Mouse (Mus musculus): ENCODE measurements around the gene B3galt6. TPM values are rescaled to one million over a fixed set of nuclear protein-coding genes. Genes with fewer than 3 reads are reported as not detected.
A peak's percentile ranks its signal among the peaks of the same experiment; 100 is the strongest.

Gene B3galt6
- polyA plus RNA-seq, 1 experiment from 2014 or later, result 13.4 TPM

DNA sequence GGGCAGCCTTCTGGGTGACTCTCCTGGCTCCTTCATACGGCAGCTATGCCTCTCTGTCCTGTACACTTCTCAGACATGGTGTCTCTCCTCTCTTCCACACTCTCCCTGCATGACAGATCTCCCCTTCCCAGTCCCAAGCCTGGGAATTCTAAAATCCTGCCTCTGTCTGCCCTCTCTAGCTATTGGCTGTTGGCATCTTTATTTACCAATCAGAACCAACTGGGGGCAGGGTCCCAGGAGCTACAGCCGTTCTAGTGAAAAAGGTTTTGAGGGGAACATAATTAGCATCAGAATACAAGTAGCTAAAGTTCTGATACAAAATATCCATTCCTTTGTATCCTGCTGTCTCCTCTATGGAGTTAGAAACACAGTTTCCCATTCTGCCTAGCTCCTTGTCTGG, 8.7 kb downstream of the B3galt6 start:
- H3K9ac ChIP-seq, result 0 out of 2 replicates have a peak overlapping the region, but pooled peaks have one; percentile 15
- 19% methylated on average over 2 of the region's 2 CpGs for WGBS
- no peak overlapping the region for H3K4me3 ChIP-seq (replicated peaks)
- no peaks in the 10 kb centered on the region for H3K27me3 ChIP-seq (replicated peaks)
- H3K36me3 ChIP-seq, result no peaks in the 10 kb centered on the region
- no peak overlapping the region for H3K27ac ChIP-seq
- ATAC-seq, result no peak
- no peaks in the 10 kb centered on the region for H3K9me3 ChIP-seq
- H3K4me2 ChIP-seq (replicated peaks), result no peak overlapping the region
- no peaks in the 10 kb centered on the region for H3K4me1 ChIP-seq (replicated peaks)

DNA sequence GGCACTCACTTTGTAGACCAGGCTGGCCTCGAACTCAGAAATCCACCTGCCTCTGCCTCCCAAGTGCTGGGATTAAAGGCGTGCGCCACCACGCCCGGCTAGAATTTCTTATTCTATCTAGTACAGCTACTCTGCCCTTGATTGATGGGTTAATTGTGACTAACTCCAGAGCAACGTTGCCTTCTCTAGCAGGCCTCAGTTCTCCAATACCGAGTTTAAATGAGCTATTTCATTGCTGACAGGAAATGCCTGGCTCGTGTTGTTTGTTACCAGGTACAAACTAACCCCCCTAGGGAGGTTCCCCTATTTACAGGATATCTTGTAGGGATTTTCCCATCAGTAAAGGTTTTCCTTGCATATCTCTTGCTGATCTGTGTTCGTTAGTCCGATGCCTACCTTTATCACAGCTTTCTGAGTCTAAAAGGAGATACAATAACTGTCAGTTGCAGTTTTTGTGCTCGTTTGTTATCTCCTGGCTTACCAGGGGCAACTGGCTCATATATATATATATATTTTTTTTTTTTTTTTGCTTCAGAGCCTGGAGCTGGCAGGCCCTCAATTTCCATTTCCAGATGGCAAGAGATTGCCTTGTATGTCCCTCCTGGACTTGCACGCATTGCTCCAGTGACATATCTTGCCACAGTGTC, 10.9 kb downstream of the B3galt6 start:
- Histone ChIP-seq H3K4me2 (replicated peaks) (no peak overlapping the region), H3K36me3 (no peaks in the 10 kb centered on the region), H3K9ac (no peak overlapping the region), H3K27ac (no peak overlapping the region), H3K27me3 (replicated peaks) (no peaks in the 10 kb centered on the region), H3K4me3 (replicated peaks) (no peak overlapping the region), H3K4me1 (replicated peaks) (no peaks in the 10 kb centered on the region), H3K9me3 (no peaks in the 10 kb centered on the region)
- no peak for ATAC-seq
- 75% methylated on average over 12 of the region's 12 CpGs for WGBS

DNA sequence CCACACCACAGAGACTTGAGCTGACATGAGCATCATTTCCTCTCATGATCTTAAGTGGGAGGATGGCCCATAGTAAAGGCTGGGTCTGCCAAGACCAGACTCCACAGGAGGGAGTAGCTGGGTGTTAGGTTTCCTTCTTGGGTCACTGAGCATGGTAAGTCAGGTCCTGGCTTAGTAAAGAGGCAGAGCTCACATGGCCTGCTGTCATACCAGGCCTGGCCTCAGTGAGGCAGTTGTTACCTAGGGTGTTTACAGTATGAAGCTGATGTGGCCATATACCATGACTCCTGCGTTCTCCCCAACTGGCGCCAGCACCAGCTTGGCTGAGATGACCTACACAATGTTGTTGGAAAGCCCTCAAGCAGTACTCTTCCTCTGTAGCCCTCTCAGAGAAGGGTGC, 19.2 kb downstream of the B3galt6 start:
- Histone ChIP-seq H3K27ac (no peak overlapping the region), H3K36me3 (no peaks in the 10 kb centered on the region), H3K9me3 (no peaks in the 10 kb centered on the region), H3K4me1 (replicated peaks) (0 out of 2 replicates have a peak, but pooled peaks cover 5% of the 10 kb centered on the region), H3K4me2 (replicated peaks) (no peak overlapping the region), H3K9ac (no peak overlapping the region), H3K27me3 (replicated peaks) (no peaks in the 10 kb centered on the region), H3K4me3 (replicated peaks) (no peak overlapping the region)
- WGBS, result 72% methylated on average over 2 of the region's 2 CpGs
- ATAC-seq, result no peak

DNA sequence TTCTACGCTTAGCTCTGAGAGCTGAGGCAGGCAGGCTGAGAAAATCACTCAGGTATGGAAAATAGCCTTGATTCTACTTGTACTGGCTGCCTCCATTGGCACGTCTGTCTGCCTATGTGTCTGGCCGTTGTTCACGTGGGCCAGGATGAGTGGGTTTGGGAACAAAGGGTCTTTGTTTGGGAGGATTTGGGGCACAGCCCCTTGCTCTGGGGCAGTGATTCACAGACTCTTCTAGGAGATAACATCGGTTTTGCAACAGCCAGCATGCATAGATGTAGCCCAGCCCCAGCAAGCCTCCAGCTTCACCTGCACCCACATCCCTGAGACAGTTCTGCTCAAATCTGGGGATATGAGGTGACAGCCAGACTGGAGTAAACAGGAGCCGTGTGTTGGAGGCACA, 19.8 kb downstream of the B3galt6 start:
- no peaks in the 10 kb centered on the region for H3K27me3 ChIP-seq (replicated peaks)
- no peak overlapping the region for H3K4me3 ChIP-seq (replicated peaks)
- H3K4me2 ChIP-seq (replicated peaks), result no peak overlapping the region
- H3K36me3 ChIP-seq, result no peaks in the 10 kb centered on the region
- WGBS, result 73% methylated on average over 6 of the region's 6 CpGs
- ATAC-seq, result no peak
- no peak overlapping the region for H3K9ac ChIP-seq
- H3K4me1 ChIP-seq (replicated peaks), result 0 out of 2 replicates have a peak, but pooled peaks cover 5% of the 10 kb centered on the region
- no peak overlapping the region for H3K27ac ChIP-seq
- no peaks in the 10 kb centered on the region for H3K9me3 ChIP-seq

- Histone ChIP-seq H3K27me3 (replicated peaks) (no peaks in the 10 kb centered on the region), H3K36me3 (0 out of 2 replicates have a peak, but pooled peaks cover 4% of the 10 kb centered on the region), H3K9ac (no peak overlapping the region), H3K27ac (no peak overlapping the region), H3K4me2 (replicated peaks) (no peak overlapping the region), H3K4me3 (replicated peaks) (no peak overlapping the region), H3K9me3 (no peaks in the 10 kb centered on the region), H3K4me1 (replicated peaks) (0 out of 2 replicates have a peak, but pooled peaks cover 5% of the 10 kb centered on the region)
- 72% methylated on average over 5 of the region's 5 CpGs for WGBS
- ATAC-seq, result no peak
Observed at GRCm38 (mm10) chr4:155970286-155970685, 22.2 kb downstream of the B3galt6 start.

- H3K27me3 ChIP-seq (replicated peaks), result no peaks in the 10 kb centered on the region
- no peak overlapping the region; the same call in 1 of the 2 replicates for H3K4me2 ChIP-seq (replicated peaks)
- ATAC-seq, result peak; percentile 84
- H3K4me1 ChIP-seq (replicated peaks), result 0 out of 2 replicates have a peak, but pooled peaks cover 5% of the 10 kb centered on the region
- 0 out of 2 replicates have a peak overlapping the region, but pooled peaks have one; percentile 23 for H3K27ac ChIP-seq
- no peak overlapping the region for H3K9ac ChIP-seq
- H3K36me3 ChIP-seq, result 0 out of 2 replicates have a peak, but pooled peaks cover 6% of the 10 kb centered on the region
- H3K4me3 ChIP-seq (replicated peaks), result no peak overlapping the region
- 58% methylated on average over 13 of the region's 13 CpGs for WGBS
- H3K9me3 ChIP-seq, result no peaks in the 10 kb centered on the region
Observed at GRCm38 (mm10) chr4:155969043-155969653, 23.3 kb downstream of the B3galt6 start.

DNA sequence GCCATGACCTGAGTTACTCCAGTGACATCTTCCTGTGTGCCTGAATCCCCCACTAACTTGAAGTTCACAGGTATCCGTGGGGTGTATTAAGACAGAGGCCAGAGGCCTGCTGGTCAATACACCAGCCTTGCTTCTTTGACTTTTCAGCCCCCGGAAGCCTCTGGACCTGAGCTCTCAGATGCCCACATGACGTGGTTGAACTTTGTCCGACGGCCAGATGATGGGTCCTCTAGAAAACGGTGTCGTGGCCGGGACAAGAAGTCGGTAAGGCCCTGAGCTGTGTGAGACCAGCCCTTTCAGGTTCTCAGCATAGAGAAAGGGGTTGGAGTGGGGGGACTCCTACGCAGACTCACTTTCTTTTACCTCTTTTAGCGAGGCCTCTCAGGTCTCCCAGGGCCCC, 28.1 kb downstream of the B3galt6 start:
- Histone ChIP-seq H3K9ac (no peak overlapping the region), H3K9me3 (no peaks in the 10 kb centered on the region), H3K36me3 (0 out of 2 replicates have a peak, but pooled peaks cover 6% of the 10 kb centered on the region), H3K27me3 (replicated peaks) (no peaks in the 10 kb centered on the region), H3K27ac (no peak overlapping the region), H3K4me2 (replicated peaks) (no peak overlapping the region), H3K4me1 (replicated peaks) (peaks cover 21% of the 10 kb centered on the region), H3K4me3 (replicated peaks) (no peak overlapping the region)
- 91% methylated on average over 11 of the region's 11 CpGs for WGBS
- ATAC-seq, result no peak

DNA sequence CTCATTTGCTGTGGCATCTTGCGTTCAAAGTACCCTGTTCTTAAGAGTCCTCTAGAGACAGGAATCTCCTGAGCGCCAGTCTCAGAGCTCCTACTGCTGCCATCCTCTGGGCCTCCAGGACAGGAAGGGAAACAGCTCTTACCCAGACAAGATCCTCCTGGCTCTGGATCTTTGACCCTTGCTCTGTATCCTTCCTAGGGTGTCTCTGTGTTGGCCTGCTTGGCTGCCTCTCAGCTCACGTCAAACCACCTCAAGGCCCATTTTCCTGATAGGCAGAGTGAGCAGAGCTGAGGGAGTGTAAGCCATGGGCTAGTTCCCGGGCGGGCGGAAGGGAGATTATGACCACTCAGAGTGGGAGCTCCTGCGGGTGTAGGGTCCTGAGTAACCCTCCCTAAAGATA, 29.3 kb downstream of the B3galt6 start:
- 59% methylated on average over 7 of the region's 7 CpGs for WGBS
- Histone ChIP-seq H3K9ac (peak overlapping the region; percentile 62; the same call in 1 of the 2 replicates), H3K27me3 (replicated peaks) (no peaks in the 10 kb centered on the region), H3K36me3 (0 out of 2 replicates have a peak, but pooled peaks cover 6% of the 10 kb centered on the region), H3K4me2 (replicated peaks) (peak overlapping the region; percentile 93), H3K9me3 (no peaks in the 10 kb centered on the region), H3K27ac (no peak overlapping the region), H3K4me1 (replicated peaks) (peaks cover 19% of the 10 kb centered on the region), H3K4me3 (replicated peaks) (peak overlapping the region; percentile 56)
- peak; percentile 29; the same call in 1 of the 2 replicates for ATAC-seq

- Histone ChIP-seq H3K36me3 (peaks cover 11% of the 10 kb centered on the region), H3K4me2 (replicated peaks) (peak within 1 kb of the TSS; percentile 93)
- under 1% methylated on average over 42 of the region's 42 CpGs for WGBS
Observed at GRCm38 (mm10) chr4:155962167-155962971, 30.1 kb downstream of the B3galt6 start, which contains the start of gene C1qtnf12. Gene C1qtnf12 (plus strand): TSS chr4:155962318.

DNA sequence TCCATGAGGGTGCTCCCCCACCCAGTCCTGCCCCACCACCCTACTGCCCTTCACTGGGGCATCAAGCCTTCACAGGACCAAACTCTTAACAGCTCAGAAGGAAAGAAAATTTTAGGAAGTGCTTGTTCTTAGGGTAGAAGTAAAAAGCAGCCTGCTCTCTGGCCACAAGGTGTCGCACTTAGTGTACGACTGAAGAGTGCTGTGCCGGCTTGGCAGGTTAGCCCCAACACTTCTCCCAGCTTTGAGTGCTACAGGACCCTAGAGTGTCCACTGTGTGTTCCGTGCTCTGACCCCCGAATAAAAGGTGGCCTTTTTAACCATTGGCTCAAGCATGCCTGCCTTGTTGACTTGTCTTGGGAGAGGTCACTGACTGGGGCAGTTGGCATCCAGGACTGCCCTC, 33.2 kb downstream of the B3galt6 start:
- Histone ChIP-seq H3K27me3 (replicated peaks) (no peaks in the 10 kb centered on the region), H3K27ac (no peak overlapping the region), H3K9me3 (no peaks in the 10 kb centered on the region), H3K4me1 (replicated peaks) (peaks cover 19% of the 10 kb centered on the region), H3K4me2 (replicated peaks) (no peak overlapping the region), H3K36me3 (peaks cover 18% of the 10 kb centered on the region), H3K9ac (no peak overlapping the region), H3K4me3 (replicated peaks) (no peak overlapping the region)
- 12% methylated on average over 5 of the region's 5 CpGs for WGBS
- no peak for ATAC-seq

More at GRCm38 (mm10) chr4:155962167-155962971, 30.1 kb downstream of the B3galt6 start, which contains the start of gene C1qtnf12:
- Histone ChIP-seq H3K4me3 (replicated peaks) (peak within 1 kb of the TSS; percentile 56), H3K9ac (peak within 1 kb of the TSS; percentile 62), H3K27me3 (replicated peaks) (no peaks in the 10 kb centered on the region), H3K27ac (peak within 1 kb of the TSS; percentile 76), H3K4me1 (replicated peaks) (peaks cover 19% of the 10 kb centered on the region), H3K9me3 (no peaks in the 10 kb centered on the region)
- peak; percentile 90 for ATAC-seq

- Histone ChIP-seq H3K4me1 (replicated peaks) (no peaks in the 10 kb centered on the region; the same call in 1 of the 2 replicates), H3K9ac (no peak overlapping the region), H3K27me3 (replicated peaks) (no peaks in the 10 kb centered on the region), H3K4me3 (replicated peaks) (no peak overlapping the region), H3K4me2 (replicated peaks) (no peak overlapping the region), H3K27ac (no peak overlapping the region), H3K9me3 (no peaks in the 10 kb centered on the region), H3K36me3 (peaks cover 46% of the 10 kb centered on the region)
- WGBS, result 77% methylated on average over 6 of the region's 6 CpGs
- no peak for ATAC-seq
Observed at GRCm38 (mm10) chr4:155955491-155955890, 37.0 kb downstream of the B3galt6 start.

GRCm38 (mm10) chr4:155947094-155947493, 45.4 kb downstream of the B3galt6 start:
- Histone ChIP-seq H3K4me1 (replicated peaks) (peaks cover 22% of the 10 kb centered on the region), H3K4me2 (replicated peaks) (no peak overlapping the region), H3K9ac (no peak overlapping the region), H3K9me3 (no peaks in the 10 kb centered on the region), H3K27ac (no peak overlapping the region), H3K27me3 (replicated peaks) (no peaks in the 10 kb centered on the region), H3K4me3 (replicated peaks) (no peak overlapping the region), H3K36me3 (peaks cover 17% of the 10 kb centered on the region)
- ATAC-seq, result no peak

Measured in intestine, embryonic 15.5 days (tissue).